Mouse (Mus musculus): ENCODE measurements around the gene Lhpp. TPM values are rescaled to one million over a fixed set of nuclear protein-coding genes. Genes with fewer than 3 reads are reported as not detected.

Gene Lhpp
- polyA plus RNA-seq (2014; fragmentation: Nextera tagmentation; extraction: Ambion mirVana) = 35.9 and 41.1 TPM in 2 replicates

DNA sequence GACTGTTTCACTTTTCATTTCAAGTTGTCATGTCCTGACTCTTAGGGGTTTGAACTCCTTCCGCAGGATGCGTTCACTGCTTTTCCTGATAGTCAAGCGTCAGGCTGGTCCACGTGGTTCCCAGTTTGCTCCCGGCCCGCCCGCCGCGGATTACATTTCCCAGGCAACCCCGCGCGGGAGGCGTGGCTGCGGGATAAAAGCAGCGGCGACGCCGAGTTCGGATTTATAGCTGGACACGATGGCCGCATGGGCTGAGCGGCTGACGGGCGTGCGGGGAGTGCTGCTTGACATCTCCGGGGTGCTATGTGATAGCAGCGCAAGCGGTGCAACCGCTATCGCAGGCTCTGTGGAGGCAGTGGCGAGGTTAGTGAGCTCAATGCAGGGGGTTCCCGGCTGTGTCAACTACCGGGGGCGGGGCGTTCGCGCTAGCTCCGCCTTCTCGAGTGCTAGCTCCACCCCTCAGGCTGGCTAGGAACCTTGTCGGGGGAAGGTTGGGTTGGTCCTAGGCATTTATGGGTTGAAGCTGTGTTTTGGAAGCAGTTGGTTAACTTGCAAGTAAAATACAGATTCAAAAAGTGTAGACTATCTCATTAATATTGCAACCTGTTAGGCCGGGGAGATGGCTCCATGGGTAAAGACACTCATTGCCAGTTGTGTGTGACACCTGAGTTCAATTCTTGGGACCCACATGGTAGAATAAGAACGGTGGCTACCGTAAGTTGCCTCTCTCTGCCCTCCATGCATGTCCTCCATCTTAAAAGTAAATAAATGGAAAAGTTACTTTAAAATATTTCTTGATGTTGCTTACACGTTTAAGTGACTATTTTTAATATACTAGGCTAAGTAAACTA lies at the start of gene Lhpp:
TSS of gene Lhpp (plus strand) at position 171 of the 851 bp plus-strand sequence.
- 8% methylated on average over 44 of the region's 44 CpGs for WGBS
- ATAC-seq (ENCODE audit: low FRiP score, low TSS enrichment) (peak; percentile 76; the same call in 1 of the 2 replicates), DNase-seq (peak; percentile 89)
- Histone ChIP-seq H3K36me3 (ENCODE audit: control insufficient read depth, insufficient read depth, low read length) (no peaks in the 10 kb centered on the region), H3K4me1 (ENCODE audit: control insufficient read depth, insufficient read depth, low read length) (peaks cover 4% of the 10 kb centered on the region; the same call in 1 of the 2 replicates), H3K27ac (replicated peaks; ENCODE audit: low read depth, low read length) (no peak within 1 kb of the TSS), H3K27me3 (ENCODE audit: control insufficient read depth, insufficient read depth, low read length) (no peaks in the 10 kb centered on the region; the same call in 1 of the 2 replicates), H3K9me3 (ENCODE audit: control insufficient read depth, low read length) (no peaks in the 10 kb centered on the region), H3K4me2 (ENCODE audit: low read length) (peak within 1 kb of the TSS; percentile 66), H3K4me3 (replicated peaks; ENCODE audit: low read depth, low read length) (peak within 1 kb of the TSS; percentile 54), H3K9ac (replicated peaks; ENCODE audit: low read length) (peak within 1 kb of the TSS; percentile 59)

DNA sequence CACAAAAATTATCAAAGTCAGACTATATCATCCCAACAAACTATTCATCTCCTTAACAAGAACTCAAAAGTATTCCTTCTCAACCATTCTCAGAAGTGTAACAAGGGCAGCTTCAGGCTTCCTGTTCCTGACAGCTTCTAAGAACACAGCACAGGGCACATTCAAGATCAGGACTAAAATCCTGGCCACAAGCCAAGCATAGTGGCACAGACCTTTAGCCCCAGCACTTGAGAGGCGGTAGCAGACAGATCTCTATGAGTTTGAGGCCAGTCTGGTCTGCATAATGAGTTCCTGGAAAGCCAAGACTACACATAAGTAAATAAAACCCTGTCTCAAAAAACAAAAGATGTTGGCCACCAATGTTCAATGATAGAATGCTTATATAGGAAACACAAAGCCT lies 44.6 kb upstream of the Lhpp start:
- Histone ChIP-seq H3K4me3 (replicated peaks; ENCODE audit: low read depth, low read length) (no peak overlapping the region), H3K36me3 (ENCODE audit: control insufficient read depth, insufficient read depth, low read length) (peaks cover 42% of the 10 kb centered on the region), H3K27me3 (ENCODE audit: control insufficient read depth, insufficient read depth, low read length) (no peaks in the 10 kb centered on the region), H3K27ac (replicated peaks; ENCODE audit: low read depth, low read length) (no peak overlapping the region), H3K4me2 (ENCODE audit: low read length) (no peak overlapping the region), H3K4me1 (ENCODE audit: control insufficient read depth, insufficient read depth, low read length) (no peaks in the 10 kb centered on the region), H3K9ac (replicated peaks; ENCODE audit: low read length) (no peak overlapping the region), H3K9me3 (ENCODE audit: control insufficient read depth, low read length) (no peaks in the 10 kb centered on the region)
- DNase-seq (peak; percentile 35), ATAC-seq (ENCODE audit: low FRiP score, low TSS enrichment) (no peak)
- 43% methylated on average over 1 of the region's 1 CpGs for WGBS

GRCm38 (mm10) chr7:132568817-132569216 lies 41.6 kb upstream of the Lhpp start:
- H3K9ac ChIP-seq (replicated peaks; ENCODE audit: low read length) = no peak overlapping the region
- no peaks in the 10 kb centered on the region for H3K4me1 ChIP-seq (ENCODE audit: control insufficient read depth, insufficient read depth, low read length)
- no peaks in the 10 kb centered on the region for H3K27me3 ChIP-seq (ENCODE audit: control insufficient read depth, insufficient read depth, low read length)
- ATAC-seq (ENCODE audit: low FRiP score, low TSS enrichment) = no peak
- no peak overlapping the region for H3K27ac ChIP-seq (replicated peaks; ENCODE audit: low read depth, low read length)
- no peaks in the 10 kb centered on the region for H3K9me3 ChIP-seq (ENCODE audit: control insufficient read depth, low read length)
- DNase-seq = no peak
- WGBS = 93% methylated on average over 6 of the region's 6 CpGs
- peaks cover 15% of the 10 kb centered on the region for H3K36me3 ChIP-seq (ENCODE audit: control insufficient read depth, insufficient read depth, low read length)
- no peak overlapping the region for H3K4me2 ChIP-seq (ENCODE audit: low read length)
- no peak overlapping the region for H3K4me3 ChIP-seq (replicated peaks; ENCODE audit: low read depth, low read length)

DNA sequence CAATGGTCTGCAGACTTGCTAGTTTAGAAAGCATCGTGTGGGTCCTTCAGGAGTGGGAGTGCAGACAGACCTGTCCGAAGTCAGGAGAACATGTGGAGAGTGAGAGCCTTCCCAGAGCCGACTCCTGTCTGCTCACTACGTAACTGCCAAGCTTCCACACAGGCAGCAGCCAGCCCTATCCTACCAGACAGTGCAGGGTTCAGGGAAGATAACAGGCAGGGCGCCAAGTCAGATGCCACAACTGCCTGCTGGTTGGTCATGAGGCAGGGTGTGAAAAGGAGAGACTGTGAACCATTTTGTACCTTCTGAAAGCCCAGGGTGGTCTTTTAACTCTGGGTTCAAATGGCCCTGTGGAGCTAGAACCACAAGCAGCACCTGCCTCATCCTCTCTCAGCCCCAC lies 40.4 kb upstream of the Lhpp start:
- WGBS = 87% methylated on average over 5 of the region's 5 CpGs
- Histone ChIP-seq H3K9me3 (ENCODE audit: control insufficient read depth, low read length) (no peaks in the 10 kb centered on the region), H3K4me2 (ENCODE audit: low read length) (no peak overlapping the region), H3K36me3 (ENCODE audit: control insufficient read depth, insufficient read depth, low read length) (peaks cover 10% of the 10 kb centered on the region; the same call in 1 of the 2 replicates), H3K27me3 (ENCODE audit: control insufficient read depth, insufficient read depth, low read length) (no peaks in the 10 kb centered on the region), H3K9ac (replicated peaks; ENCODE audit: low read length) (no peak overlapping the region), H3K4me1 (ENCODE audit: control insufficient read depth, insufficient read depth, low read length) (no peaks in the 10 kb centered on the region), H3K4me3 (replicated peaks; ENCODE audit: low read depth, low read length) (no peak overlapping the region), H3K27ac (replicated peaks; ENCODE audit: low read depth, low read length) (no peak overlapping the region)
- ATAC-seq (ENCODE audit: low FRiP score, low TSS enrichment) (no peak), DNase-seq (peak; percentile 5)

GRCm38 (mm10) chr7:132571481-132571880 lies 39.0 kb upstream of the Lhpp start:
- H3K4me2 ChIP-seq (ENCODE audit: low read length) = no peak overlapping the region
- H3K9me3 ChIP-seq (ENCODE audit: control insufficient read depth, low read length) = no peaks in the 10 kb centered on the region
- H3K27ac ChIP-seq (replicated peaks; ENCODE audit: low read depth, low read length) = no peak overlapping the region
- ATAC-seq (ENCODE audit: low FRiP score, low TSS enrichment) = no peak
- WGBS = 90% methylated on average over 8 of the region's 8 CpGs
- H3K4me3 ChIP-seq (replicated peaks; ENCODE audit: low read depth, low read length) = no peak overlapping the region
- no peaks in the 10 kb centered on the region for H3K27me3 ChIP-seq (ENCODE audit: control insufficient read depth, insufficient read depth, low read length)
- H3K4me1 ChIP-seq (ENCODE audit: control insufficient read depth, insufficient read depth, low read length) = no peaks in the 10 kb centered on the region; the same call in 1 of the 2 replicates
- DNase-seq = no peak
- no peak overlapping the region for H3K9ac ChIP-seq (replicated peaks; ENCODE audit: low read length)
- peaks cover 6% of the 10 kb centered on the region; the same call in 1 of the 2 replicates for H3K36me3 ChIP-seq (ENCODE audit: control insufficient read depth, insufficient read depth, low read length)

- Histone ChIP-seq H3K9me3 (ENCODE audit: control insufficient read depth, low read length) (no peaks in the 10 kb centered on the region), H3K27ac (replicated peaks; ENCODE audit: low read depth, low read length) (no peak overlapping the region), H3K9ac (replicated peaks; ENCODE audit: low read length) (no peak overlapping the region), H3K4me2 (ENCODE audit: low read length) (no peak overlapping the region), H3K36me3 (ENCODE audit: control insufficient read depth, insufficient read depth, low read length) (0 out of 2 replicates have a peak, but pooled peaks cover 3% of the 10 kb centered on the region), H3K27me3 (ENCODE audit: control insufficient read depth, insufficient read depth, low read length) (no peaks in the 10 kb centered on the region), H3K4me3 (replicated peaks; ENCODE audit: low read depth, low read length) (no peak overlapping the region), H3K4me1 (ENCODE audit: control insufficient read depth, insufficient read depth, low read length) (no peaks in the 10 kb centered on the region; the same call in 1 of the 2 replicates)
- no peak for DNase-seq
- 79% methylated on average over 3 of the region's 3 CpGs for WGBS
- no peak for ATAC-seq (ENCODE audit: low FRiP score, low TSS enrichment)
These were observed 37.7 kb upstream of the Lhpp start for GRCm38 (mm10) chr7:132572738-132573137.

- H3K9ac ChIP-seq (replicated peaks; ENCODE audit: low read length) = no peak overlapping the region
- DNase-seq (peak; percentile 11), ATAC-seq (ENCODE audit: low FRiP score, low TSS enrichment) (no peak)
- 42% methylated on average over 6 of the region's 6 CpGs for WGBS
- no peaks in the 10 kb centered on the region for H3K9me3 ChIP-seq (ENCODE audit: control insufficient read depth, low read length)
- H3K27ac ChIP-seq (replicated peaks; ENCODE audit: low read depth, low read length) = peak overlapping the region; percentile 20; the same call in 1 of the 2 replicates
- no peak overlapping the region for H3K4me2 ChIP-seq (ENCODE audit: low read length)
- no peak overlapping the region for H3K4me3 ChIP-seq (replicated peaks; ENCODE audit: low read depth, low read length)
- H3K36me3 ChIP-seq (ENCODE audit: control insufficient read depth, insufficient read depth, low read length) = no peaks in the 10 kb centered on the region
- H3K27me3 ChIP-seq (ENCODE audit: control insufficient read depth, insufficient read depth, low read length) = no peaks in the 10 kb centered on the region
- no peaks in the 10 kb centered on the region; the same call in 1 of the 2 replicates for H3K4me1 ChIP-seq (ENCODE audit: control insufficient read depth, insufficient read depth, low read length)
These were observed 37.2 kb upstream of the Lhpp start for GRCm38 (mm10) chr7:132573205-132573604.

DNA sequence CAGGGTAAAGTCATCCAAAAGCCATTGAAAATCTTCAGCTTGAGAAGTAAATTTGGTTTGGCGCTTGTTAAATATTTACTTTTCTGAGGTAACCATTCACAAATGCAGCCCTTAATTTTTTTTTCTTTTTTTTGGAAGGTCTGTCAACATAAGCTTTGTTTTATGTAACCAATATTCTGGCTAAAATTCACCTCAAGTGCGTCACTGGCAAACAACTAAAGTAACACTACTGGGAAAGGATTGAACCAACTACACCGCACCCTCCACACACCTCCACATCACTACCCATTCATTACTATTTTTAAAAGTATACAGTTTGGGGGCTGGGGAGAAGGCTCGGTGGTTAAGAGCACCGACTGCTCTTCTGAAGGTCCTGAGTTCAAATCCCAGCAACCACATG lies 35.8 kb upstream of the Lhpp start:
- no peaks in the 10 kb centered on the region for H3K27me3 ChIP-seq (ENCODE audit: control insufficient read depth, insufficient read depth, low read length)
- H3K27ac ChIP-seq (replicated peaks; ENCODE audit: low read depth, low read length) = no peak overlapping the region
- H3K9me3 ChIP-seq (ENCODE audit: control insufficient read depth, low read length) = no peaks in the 10 kb centered on the region
- H3K4me3 ChIP-seq (replicated peaks; ENCODE audit: low read depth, low read length) = no peak overlapping the region
- no peaks in the 10 kb centered on the region; the same call in 1 of the 2 replicates for H3K4me1 ChIP-seq (ENCODE audit: control insufficient read depth, insufficient read depth, low read length)
- no peak overlapping the region for H3K4me2 ChIP-seq (ENCODE audit: low read length)
- DNase-seq (no peak), ATAC-seq (ENCODE audit: low FRiP score, low TSS enrichment) (no peak)
- WGBS = 93% methylated on average over 5 of the region's 5 CpGs
- no peaks in the 10 kb centered on the region for H3K36me3 ChIP-seq (ENCODE audit: control insufficient read depth, insufficient read depth, low read length)
- no peak overlapping the region for H3K9ac ChIP-seq (replicated peaks; ENCODE audit: low read length)
